Mouse (Mus musculus): ENCODE data around the gene Prrg1. TPM values are rescaled to one million over a fixed set of nuclear protein-coding genes. Genes with fewer than 3 reads are reported as not detected.

Gene Prrg1
- 6.4 TPM for polyA plus RNA-seq (2017; shearing (Covaris generic))

GRCm38 (mm10) chrX:78583202-78584004 lies at the start of gene Prrg1:
TSS of gene Prrg1 (minus strand) at chrX:78583896.

Other genes with a start within 250 kb of the Prrg1 start
- gene 4930480E11Rik, start 214.3 kb downstream of the Prrg1 start, polyA plus RNA-seq (2017; shearing (Covaris generic)), result not detected
- gene Fam47c, start 153.9 kb upstream of the Prrg1 start, polyA plus RNA-seq (2017; shearing (Covaris generic)), result not detected

Measured in activated CD4-positive, CD25-positive, alpha-beta regulatory T cell, adult 9 weeks (primary cell).